Mouse (Mus musculus) hindbrain, postnatal 0 days (tissue): ENCODE data around the gene Cyb5r4. TPM values are rescaled to one million over a fixed set of nuclear protein-coding genes. Genes with fewer than 3 reads are reported as not detected.
"Not testable (repeated sequence)": the region's sequence is repeated elsewhere in the genome, so short reads cannot be mapped to it uniquely, and the experiment has no call there.

Source experiments
- ATAC-seq: fragments of 200-750 bp; cut with Nextera tagmentation; 2 replicates; pipeline ENCODE4 v1.8.0; 2017; ENCODE audit warnings: mild to moderate bottlenecking, moderate TSS enrichment, moderate library complexity
- DNase-seq: peaks from one replicate; pipeline ENCODE4 v3.0.0-alpha.2; 2015; ENCODE audit warnings: low spot score
- H3K27ac ChIP-seq: fragments of 300-500 bp; sonication (generic); 2 replicates; pipeline ENCODE4 v1.5.1; 2014; ENCODE audit warnings: mild to moderate bottlenecking
- H3K27me3 ChIP-seq: fragments of 300-500 bp; sonication (generic); 2 replicates; pipeline ENCODE4 v1.6.1; 2014; ENCODE audit warnings: low read length, mixed read lengths; ENCODE audit not compliant: insufficient read depth
- H3K36me3 ChIP-seq: fragments of 300-500 bp; sonication (generic); 2 replicates; pipeline ENCODE4 v1.6.1; 2014; ENCODE audit warnings: low read length, mixed read lengths; ENCODE audit not compliant: insufficient read depth
- H3K4me1 ChIP-seq: fragments of 300-500 bp; sonication (generic); 2 replicates; pipeline ENCODE4 v1.6.1; 2014; ENCODE audit warnings: antibody characterized with exemption, low read length, mixed read lengths; ENCODE audit not compliant: insufficient read depth
- H3K4me2 ChIP-seq: fragments of 300-500 bp; sonication (generic); 2 replicates; pipeline ENCODE4 v1.6.1; 2014; ENCODE audit warnings: low read depth, mild to moderate bottlenecking, low read length, moderate library complexity, mixed read lengths
- H3K4me3 ChIP-seq: fragments of 300-500 bp; sonication (generic); 2 replicates; pipeline ENCODE4 v1.5.1; 2014; ENCODE audit warnings: low read length
- H3K9ac ChIP-seq: fragments of 300-500 bp; sonication (generic); replicated peaks from 2 replicates; pipeline ENCODE4 v1.6.1; 2014; ENCODE audit warnings: mild to moderate bottlenecking, low read length, moderate library complexity, mixed read lengths
- H3K9me3 ChIP-seq: fragments of 300-500 bp; sonication (generic); 2 replicates; pipeline ENCODE4 v1.6.1; 2016; ENCODE audit warnings: low read length, mixed read lengths
- CTCF ChIP-seq: IDR thresholded peaks from 2 replicates; pipeline ENCODE4 v1.5.1; 2016; ENCODE audit warnings: antibody characterized with exemption, control low read depth, low read depth
- WGBS: fragments of 180-500 bp; shearing (Covaris S2); extraction: QIAGEN DNeasy Blood & Tissue Kit; methylation state at CpG from one replicate; pipeline ENCODE4 v1.1.7; 2014; 5-methylcytosine and 5-hydroxymethylcytosine counted together
- polyA plus RNA-seq: library from polyadenylated mRNA; unstranded; fragments of >200 nt; fragmentation: Nextera tagmentation; extraction: Ambion mirVana; gene quantifications from 2 replicates; pipeline ENCODE4 v1.2.1, GENCODE M21; 2015
- total RNA-seq: library from RNA; depleted of rRNA; stranded (reverse); fragments of >200 nt; gene quantifications from 2 replicates; pipeline ENCODE4 v1.2.3, GENCODE M21; 2014

The Cyb5r4 gene
- total and polyA plus RNA-seq, 2 experiments from 2014 or later: 25.1 to 42.2 TPM

GRCm38 (mm10) chr9:87055547-87056235 is 33.9 kb downstream of the Cyb5r4 start:
- 88% methylated on average over 11 of the region's 11 CpGs for WGBS
- no peak for ATAC-seq

GRCm38 (mm10) chr9:87062337-87062736 is 40.5 kb downstream of the Cyb5r4 start:
- Histone ChIP-seq H3K9ac (no peak overlapping the region), H3K9me3 (no peaks in the 10 kb centered on the region), H3K27ac (no peak overlapping the region), H3K4me1 (no peaks in the 10 kb centered on the region), H3K4me3 (no peak overlapping the region), H3K27me3 (no peaks in the 10 kb centered on the region), H3K36me3 (peaks cover 30% of the 10 kb centered on the region), H3K4me2 (no peak overlapping the region)
- no peak for ATAC-seq
- 79% methylated on average over 5 of the region's 5 CpGs for WGBS
- DNase-seq: peak; percentile 30
- TF ChIP-seq CTCF: 0 out of 2 replicates have a peak, but pooled peaks have one; percentile 14

More at GRCm38 (mm10) chr9:87055547-87056235, 33.9 kb downstream of the Cyb5r4 start:
- DNase-seq: no peak
- Histone ChIP-seq H3K36me3 (peaks cover 29% of the 10 kb centered on the region), H3K27me3 (no peaks in the 10 kb centered on the region), H3K4me2 (no peak overlapping the region), H3K4me1 (no peaks in the 10 kb centered on the region), H3K27ac (no peak overlapping the region), H3K4me3 (no peak overlapping the region), H3K9me3 (no peaks in the 10 kb centered on the region), H3K9ac (no peak overlapping the region)
- no peak for TF ChIP-seq CTCF

- H3K27ac ChIP-seq: no peak overlapping the region
- H3K4me1 ChIP-seq: no peaks in the 10 kb centered on the region
- ATAC-seq (no peak), DNase-seq (no peak)
- WGBS: 88% methylated on average over 1 of the region's 1 CpGs
- H3K4me3 ChIP-seq: no peak overlapping the region
- no peaks in the 10 kb centered on the region for H3K27me3 ChIP-seq
- peaks cover 29% of the 10 kb centered on the region; the same call in 1 of the 2 replicates for H3K36me3 ChIP-seq
- H3K4me2 ChIP-seq: no peak overlapping the region
- H3K9me3 ChIP-seq: no peaks in the 10 kb centered on the region
- no peak for TF ChIP-seq CTCF
- H3K9ac ChIP-seq: no peak overlapping the region
Observed at GRCm38 (mm10) chr9:87068160-87068559, 46.3 kb downstream of the Cyb5r4 start.

GRCm38 (mm10) chr9:87071566-87071965 is 49.8 kb downstream of the Cyb5r4 start:
- not testable (repeated sequence) for H3K9ac ChIP-seq, H3K4me3 ChIP-seq, H3K27me3 ChIP-seq, H3K4me2 ChIP-seq, H3K27ac ChIP-seq, H3K9me3 ChIP-seq, ATAC-seq, H3K4me1 ChIP-seq, DNase-seq
- peaks cover 22% of the 10 kb centered on the region; the same call in 1 of the 2 replicates for H3K36me3 ChIP-seq
- 89% methylated on average over 3 of the region's 3 CpGs for WGBS

GRCm38 (mm10) chr9:87077919-87078318 is 56.1 kb downstream of the Cyb5r4 start:
- H3K4me1 ChIP-seq: no peaks in the 10 kb centered on the region
- no peak for DNase-seq
- H3K9ac ChIP-seq: no peak overlapping the region
- H3K27me3 ChIP-seq: no peaks in the 10 kb centered on the region
- no peak overlapping the region for H3K27ac ChIP-seq
- no peak for TF ChIP-seq CTCF
- H3K36me3 ChIP-seq: no peaks in the 10 kb centered on the region
- 57% methylated on average over 2 of the region's 2 CpGs for WGBS
- H3K4me3 ChIP-seq: no peak overlapping the region
- H3K4me2 ChIP-seq: no peak overlapping the region
- no peak for ATAC-seq
- H3K9me3 ChIP-seq: no peaks in the 10 kb centered on the region

- H3K36me3 ChIP-seq: no peaks in the 10 kb centered on the region
- DNase-seq: no peak
- no peaks in the 10 kb centered on the region for H3K4me1 ChIP-seq
- H3K4me3 ChIP-seq: no peak overlapping the region
- WGBS: 79% methylated on average over 2 of the region's 2 CpGs
- H3K9ac ChIP-seq: no peak overlapping the region
- no peak overlapping the region for H3K4me2 ChIP-seq
- H3K9me3 ChIP-seq: no peaks in the 10 kb centered on the region
- no peaks in the 10 kb centered on the region for H3K27me3 ChIP-seq
- no peak for TF ChIP-seq CTCF
- no peak for ATAC-seq
- H3K27ac ChIP-seq: no peak overlapping the region
Observed at GRCm38 (mm10) chr9:87079511-87079910, 57.7 kb downstream of the Cyb5r4 start.

GRCm38 (mm10) chr9:87086991-87087390 is 65.2 kb downstream of the Cyb5r4 start:
- Histone ChIP-seq H3K9ac (no peak overlapping the region), H3K27ac (no peak overlapping the region), H3K4me3 (no peak overlapping the region), H3K9me3 (no peaks in the 10 kb centered on the region), H3K36me3 (no peaks in the 10 kb centered on the region), H3K4me2 (no peak overlapping the region), H3K27me3 (no peaks in the 10 kb centered on the region), H3K4me1 (no peaks in the 10 kb centered on the region)
- 71% methylated on average over 4 of the region's 4 CpGs for WGBS
- DNase-seq (peak; percentile 23), ATAC-seq (no peak)
- no peak for TF ChIP-seq CTCF
